Mouse (Mus musculus): ENCODE data around the gene Carmil1.
A peak's percentile ranks its signal among the peaks of the same experiment; 100 is the strongest.

The Carmil1 gene

DNA sequence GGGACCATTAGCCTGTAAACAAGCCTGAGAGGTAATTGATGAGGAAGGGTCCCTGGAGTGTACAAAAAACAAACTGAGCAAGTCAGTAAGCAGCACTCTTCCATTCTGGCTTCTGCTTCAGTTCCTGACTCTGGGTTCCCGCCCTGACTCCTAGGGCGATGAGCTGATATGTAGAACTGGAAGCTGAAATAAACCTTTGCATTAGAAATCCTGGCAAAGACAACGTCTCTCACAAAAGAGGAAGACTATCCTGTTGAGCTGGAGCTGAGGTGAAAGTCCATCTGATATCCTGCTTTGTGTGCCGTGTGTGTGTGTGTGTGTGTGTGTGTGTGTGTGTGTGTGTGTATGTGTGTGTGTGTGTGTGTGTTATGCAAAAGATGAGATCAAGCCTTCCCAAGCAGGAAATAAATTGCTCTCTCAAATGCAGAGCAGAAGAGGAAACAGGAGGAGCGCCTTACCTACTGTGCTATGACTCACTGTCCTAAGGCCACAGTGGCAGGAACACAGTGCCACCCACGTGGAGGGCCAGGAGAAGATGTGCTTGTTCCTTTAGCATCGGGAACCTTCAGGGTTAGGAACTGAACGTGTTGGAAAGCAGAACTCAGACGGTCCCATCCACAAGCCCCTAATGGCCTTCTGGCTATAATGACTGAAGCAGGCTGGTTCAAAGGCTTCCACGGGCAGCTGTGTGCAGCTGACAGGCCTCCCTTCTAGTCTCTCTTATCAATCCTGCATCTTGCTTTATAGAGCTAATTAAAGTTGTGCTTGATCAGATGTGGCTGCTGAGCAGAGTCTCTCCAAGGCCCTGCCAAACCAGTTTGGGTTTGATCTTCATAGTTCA is 19.6 kb downstream of the Carmil1 start:
- DNase-seq (ENCODE audit: low spot score in 2 of 2), result no peak

DNA sequence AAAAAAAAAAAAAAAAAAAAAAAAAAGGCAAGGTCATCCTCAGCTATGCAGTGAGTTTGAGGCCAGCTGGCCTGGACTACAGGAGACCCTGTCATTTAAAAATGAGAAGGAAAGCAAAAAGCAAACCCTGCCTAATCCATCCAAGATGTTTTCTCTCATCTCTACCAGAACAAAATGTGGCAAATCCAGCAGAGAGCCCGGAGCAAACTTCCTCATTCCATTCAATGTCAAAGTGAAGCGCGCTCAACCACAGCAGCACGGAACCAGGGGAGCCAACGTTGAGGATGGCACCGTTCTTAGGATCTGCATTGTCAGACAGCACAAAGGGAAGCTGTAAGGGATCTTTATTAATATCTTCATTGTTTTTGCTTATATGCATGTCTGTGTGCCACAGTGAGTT is 22.8 kb downstream of the Carmil1 start:
- no peak for DNase-seq (ENCODE audit: low spot score in 2 of 2)

DNA sequence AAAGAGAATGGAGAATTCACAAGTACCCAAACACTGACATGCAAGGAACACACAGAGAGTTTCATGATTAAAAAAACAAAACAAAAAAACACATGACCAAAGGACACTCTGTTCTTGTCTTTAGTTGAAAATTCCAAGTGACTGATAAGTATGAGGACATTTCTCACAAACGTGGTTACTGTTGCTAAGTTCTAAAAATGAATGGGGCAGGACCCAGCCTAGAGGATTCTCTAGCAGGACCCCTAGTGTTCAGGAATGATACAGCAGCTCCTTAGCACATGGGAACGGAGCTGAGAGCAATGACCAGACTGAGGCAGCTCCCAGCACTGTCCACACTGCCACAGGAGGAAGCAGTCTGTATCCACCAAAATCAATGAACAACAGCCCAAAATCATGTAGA is 26.6 kb downstream of the Carmil1 start:
- DNase-seq (ENCODE audit: low spot score in 2 of 2), result peak in 1 of 2 experiments; percentile 42

DNA sequence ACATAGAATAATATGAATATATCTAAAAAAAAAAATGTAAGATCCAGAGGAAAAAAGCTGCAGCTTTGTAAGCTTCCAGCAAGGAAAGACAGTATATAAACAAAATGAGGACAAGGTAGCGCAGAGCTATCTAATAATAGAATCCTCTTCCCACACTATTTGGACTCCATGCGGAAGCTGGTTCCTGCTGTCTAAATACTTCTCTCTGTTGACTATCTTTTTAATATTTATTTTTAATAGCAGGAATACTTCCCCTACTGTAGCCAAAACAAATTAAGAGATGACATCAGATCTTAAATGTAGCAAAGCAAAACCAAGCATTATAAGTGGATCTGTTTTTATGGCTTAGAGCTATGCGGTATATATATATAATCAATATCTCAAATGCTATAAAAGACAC is 27.0 kb downstream of the Carmil1 start:
- no peak for DNase-seq (ENCODE audit: low spot score in 2 of 2)

DNA sequence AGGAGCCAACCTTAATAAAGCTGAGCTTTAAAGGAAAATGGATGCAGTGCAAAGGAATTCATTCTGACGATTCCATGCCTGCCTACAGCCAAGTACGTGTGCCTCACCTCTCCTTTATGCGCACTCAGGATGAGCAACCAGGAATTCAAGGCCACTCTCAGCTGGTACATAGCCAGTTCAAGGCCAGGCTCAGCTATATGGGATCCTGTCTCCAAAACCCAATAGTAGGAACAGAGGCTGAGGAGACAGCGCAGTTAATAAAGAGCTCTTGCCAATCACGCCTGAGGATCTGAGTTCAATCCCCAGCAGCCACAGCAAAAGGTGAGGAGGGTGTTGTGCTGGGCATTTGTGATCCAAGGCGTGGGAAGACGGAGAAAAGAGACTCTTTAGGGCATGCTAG is 29.4 kb downstream of the Carmil1 start:
- no peak for DNase-seq (ENCODE audit: low spot score in 2 of 2)

DNA sequence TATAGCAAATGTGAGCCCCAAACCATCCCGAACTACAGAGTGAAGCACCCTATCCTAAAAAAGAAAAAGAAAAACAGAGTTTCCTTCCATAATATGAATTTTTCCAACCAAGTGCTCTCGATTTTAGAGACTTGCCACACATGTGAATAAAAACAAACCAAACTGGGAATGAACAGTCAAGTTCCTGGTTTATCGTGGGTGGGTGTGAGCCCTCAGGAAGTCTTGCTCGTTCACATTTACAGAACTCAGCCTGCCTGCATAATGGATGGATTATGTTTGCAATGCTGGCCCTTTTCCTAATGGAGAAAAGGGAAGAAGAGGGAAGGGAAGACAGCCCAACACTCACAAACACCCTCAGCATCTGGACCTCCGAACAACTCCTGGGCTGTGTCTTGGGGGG is 32.7 kb downstream of the Carmil1 start:
- no peak for DNase-seq (ENCODE audit: low spot score in 2 of 2)

DNA sequence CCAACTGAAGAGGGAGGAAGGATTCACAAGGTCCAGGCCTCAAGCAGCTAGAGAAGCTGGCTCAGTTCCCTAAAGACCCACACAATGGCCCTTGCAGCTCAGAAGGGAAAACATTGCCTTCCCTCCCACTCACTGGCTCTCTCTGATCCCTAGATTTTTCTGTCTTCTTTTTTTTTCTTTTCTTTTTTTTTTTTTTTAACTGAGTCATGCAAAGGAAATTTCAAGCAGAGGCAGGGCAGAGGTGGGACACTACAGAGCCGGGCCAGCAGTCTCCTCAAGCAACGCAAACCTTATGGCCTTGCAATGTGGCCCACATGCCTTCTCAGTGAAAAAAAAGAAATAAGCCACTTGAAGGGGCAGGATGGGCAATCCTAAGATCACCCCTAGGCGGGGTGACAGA is 33.2 kb downstream of the Carmil1 start:
- DNase-seq (ENCODE audit: low spot score in 2 of 2), result no peak

DNA sequence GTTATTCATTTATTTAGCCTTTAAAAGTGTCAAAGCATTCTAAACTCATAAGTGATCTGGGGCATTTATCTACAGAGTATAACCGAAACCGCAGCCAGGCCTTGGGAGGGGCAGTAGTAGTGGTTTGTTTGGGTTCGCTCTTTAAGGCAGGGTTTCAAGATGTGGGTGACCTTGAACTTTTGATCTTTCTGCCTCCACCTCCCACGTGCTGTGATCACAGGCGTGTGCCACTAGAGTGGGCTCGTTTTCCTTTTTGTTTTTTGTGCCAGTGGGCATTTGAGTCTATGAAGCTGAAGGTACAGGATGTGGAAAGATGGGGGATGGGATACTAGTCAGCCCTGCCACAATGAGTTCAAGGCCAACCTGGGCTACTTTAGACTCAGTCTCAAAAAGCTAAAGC is 34.3 kb downstream of the Carmil1 start:
- DNase-seq (ENCODE audit: low spot score in 2 of 2), result no peak

DNA sequence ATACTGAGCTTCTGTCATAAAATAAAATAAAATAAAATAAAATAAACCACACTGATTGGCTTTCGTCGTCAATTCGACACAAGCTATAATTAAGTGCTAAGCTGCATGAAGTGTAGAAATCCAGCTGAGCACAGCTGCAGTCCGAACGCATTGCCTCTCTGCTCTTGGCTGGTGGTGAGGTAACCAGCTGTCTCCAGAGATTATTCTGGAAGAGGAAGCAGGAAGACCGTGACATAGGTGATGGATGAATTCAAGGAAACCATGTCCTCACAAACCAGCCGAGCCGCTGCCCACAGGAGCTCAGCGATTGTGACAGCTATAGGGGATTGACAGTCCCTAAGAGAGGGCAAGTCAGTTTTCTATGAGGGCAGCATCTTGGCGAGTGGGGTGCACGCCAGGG is 36.0 kb downstream of the Carmil1 start:
- no peak for DNase-seq (ENCODE audit: low spot score in 2 of 2)

DNA sequence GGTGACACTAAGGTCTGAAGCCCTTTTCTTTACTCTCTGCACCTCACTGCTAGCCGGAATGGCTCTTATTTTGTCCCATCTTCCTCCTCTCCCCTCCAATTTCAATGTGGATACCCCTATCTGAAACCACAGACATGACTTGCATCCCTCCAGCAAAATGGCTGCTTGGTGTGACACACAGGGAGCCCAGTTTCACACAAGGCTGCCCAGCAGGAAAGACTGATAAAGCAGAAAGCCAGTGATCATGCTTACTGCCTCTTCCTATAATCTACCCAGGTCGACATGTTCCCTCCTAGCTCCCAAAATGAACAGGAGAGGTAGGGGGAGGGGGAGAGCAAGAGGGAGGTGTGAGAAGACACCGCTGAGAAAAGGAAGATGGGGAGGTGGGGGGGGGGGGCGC is 36.6 kb downstream of the Carmil1 start:
- DNase-seq (ENCODE audit: low spot score in 2 of 2), result no peak

DNA sequence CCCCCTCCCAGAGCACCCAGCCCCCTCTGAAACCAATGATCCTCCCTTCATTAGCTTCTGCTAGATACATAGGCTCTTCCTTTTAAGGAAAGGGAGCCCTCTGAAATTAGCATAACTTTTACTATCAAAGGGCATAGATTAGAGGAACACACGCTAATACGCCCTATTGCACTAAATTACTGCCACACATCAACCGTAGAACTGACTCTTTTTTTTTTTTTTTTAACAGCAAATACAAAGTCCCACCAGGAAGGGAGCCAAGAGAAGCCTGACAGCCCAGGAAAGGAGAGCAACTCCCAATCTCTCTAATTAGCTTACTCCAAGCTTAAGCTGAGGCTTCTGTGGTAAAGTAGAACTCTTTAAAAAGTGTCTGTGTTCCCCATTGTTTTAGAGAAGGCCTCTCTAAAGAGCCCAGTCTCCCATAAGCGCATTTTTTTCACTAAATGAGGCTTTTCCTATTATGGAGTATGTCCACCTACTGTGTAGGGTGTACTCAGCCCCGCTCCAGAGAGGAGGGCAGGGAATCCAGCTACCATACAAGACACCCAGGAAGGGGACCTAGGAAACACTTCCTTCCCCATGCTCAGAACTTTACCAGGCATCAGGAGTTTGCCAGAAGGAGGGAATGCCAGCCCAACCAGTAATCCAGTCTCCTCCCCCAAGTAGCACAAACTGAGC is 38.0 kb downstream of the Carmil1 start:
- no peak for DNase-seq (ENCODE audit: low spot score in 2 of 2)

DNA sequence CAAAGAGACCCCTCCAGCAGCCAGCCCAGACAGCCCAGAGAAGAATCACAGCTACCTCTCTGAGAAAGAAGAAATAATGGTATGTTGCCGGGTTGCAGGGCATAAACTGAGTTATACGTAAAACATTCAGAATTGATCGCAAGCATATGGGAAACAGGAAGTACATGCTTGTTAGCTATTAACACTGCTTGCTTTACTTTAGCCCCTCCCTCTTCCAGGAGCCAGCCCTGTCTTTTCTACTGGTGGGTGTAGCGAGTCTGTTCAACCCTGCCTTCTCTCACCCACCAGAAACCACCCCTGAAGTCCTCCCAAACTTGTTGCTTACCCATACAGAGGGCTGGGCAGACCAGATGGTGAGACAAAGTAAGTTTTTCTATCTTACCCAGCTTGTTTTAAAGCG is 39.4 kb downstream of the Carmil1 start:
- no peak for DNase-seq (ENCODE audit: low spot score in 2 of 2)

DNA sequence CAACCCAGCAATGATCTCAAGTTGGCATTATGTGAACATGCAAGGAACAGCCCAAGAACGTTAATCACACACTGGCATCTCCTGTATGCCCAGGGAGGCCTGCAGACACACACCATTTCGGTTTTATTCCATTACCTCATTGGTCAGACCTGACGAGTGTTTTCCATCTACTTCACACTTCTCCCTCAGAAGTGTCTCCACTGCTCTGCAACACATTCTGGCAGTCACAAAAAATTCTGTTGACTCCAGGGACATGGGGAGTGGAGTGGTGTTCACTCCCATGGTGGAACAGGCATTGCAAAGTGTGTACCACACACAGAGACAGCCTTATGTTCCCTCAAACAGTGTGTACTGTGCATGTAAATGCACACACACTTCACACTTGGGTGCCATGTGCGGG is 40.2 kb downstream of the Carmil1 start:
- DNase-seq (ENCODE audit: low spot score in 2 of 2), result no peak

DNA sequence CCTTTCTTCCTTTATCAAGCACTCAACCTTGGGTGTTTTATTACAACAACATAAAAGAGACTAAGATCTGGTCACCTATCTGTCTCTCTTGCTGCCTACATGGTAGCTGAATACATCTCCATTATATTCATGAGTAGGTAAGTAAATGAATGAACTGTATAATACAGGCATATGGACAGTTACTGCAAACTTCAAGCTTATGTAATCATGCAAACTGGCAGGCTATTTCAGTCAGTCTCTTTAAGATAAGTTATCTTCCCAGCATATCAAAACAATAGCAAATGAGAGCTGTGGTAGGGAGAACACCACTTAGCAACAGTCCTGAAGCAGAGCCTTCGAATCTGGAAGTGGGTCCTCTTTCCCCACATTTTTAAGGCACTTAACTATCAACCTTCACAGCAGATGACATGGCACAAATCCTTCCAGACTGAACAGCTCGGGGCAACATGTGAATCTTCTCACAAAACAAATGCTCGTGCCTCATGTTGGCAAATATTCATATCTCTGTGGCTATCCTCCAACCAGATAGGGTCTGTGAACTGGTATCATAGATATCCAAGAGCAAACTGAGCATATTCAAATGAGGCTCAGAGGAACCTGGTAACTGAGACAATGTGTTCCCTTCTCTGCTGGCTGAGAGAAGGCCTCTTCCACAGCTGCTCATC is 42.0 kb downstream of the Carmil1 start:
- no peak for DNase-seq (ENCODE audit: low spot score in 2 of 2)

DNA sequence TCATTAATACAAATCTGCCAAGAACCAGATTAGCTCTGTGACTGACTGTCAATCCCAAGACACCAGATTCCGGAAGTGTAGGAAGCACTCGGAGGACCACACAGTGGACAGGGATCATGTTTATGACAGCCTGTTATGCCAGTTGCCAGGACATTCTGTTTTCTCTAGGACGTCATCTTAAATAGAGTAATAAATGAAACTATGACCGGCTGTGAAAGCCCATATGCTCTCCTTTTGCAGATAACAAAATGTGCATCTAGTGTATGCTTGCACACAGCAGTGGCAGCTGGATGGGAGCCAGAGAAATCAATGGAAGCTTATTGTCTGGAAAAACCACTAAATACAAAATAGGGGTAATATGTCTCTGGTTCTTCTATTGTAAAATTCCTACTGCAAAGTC is 43.9 kb downstream of the Carmil1 start:
- DNase-seq (ENCODE audit: low spot score in 2 of 2), result no peak

DNA sequence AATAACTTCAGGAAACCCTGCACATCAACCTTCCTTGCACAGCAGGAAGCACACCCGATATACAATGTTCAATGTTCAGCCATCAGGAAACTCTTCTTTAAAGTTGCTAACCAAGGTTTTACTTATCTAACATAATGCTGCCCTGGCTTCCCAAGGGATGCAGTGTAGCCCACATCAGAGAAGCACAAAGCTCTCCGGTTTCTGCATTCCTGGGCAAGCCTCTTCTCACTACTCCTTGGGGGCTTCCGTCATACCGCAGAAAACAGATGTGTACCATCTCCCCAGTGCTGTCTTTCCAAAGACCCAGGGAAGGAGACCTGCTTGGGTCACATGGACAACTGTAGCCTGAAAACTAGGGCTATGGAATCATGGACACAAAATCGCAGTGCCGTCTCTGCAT is 47.8 kb downstream of the Carmil1 start:
- no peak for DNase-seq (ENCODE audit: low spot score in 2 of 2)

DNA sequence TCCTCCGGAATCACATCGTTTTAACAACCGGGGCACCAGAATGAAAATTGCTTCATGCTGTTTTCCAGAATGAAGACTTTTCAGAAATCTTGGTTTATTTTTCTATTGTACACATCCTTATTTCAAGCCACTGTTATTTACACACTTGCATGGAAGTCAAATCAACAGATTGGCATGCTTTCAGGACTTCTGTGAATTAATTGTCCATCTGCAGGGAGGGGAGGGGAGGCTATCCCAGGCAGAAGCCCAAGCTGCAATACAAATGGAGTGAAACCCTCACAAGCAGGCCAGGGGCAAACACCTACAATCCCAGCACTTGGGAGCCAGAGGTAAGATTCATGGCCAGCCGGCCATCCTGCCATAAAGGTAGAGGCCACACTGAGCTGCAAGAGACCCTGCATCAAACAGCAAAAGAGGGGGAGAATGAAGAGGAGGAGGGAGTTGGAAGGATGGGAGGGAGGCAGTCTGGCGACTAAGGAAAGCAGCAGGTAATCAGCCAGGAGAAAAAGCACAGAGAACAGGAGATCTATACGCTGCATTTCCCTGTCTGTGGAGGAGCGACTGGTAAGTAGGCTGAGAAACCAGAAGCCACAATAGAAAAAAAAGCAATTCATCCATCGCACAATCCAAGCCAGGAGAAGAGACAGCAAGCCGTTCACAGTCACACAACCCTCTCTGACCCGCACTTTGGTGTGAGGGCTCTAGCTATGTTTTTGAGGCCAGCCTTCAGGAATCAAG is 48.7 kb downstream of the Carmil1 start:
- DNase-seq (ENCODE audit: low spot score in 2 of 2), result no peak

DNA sequence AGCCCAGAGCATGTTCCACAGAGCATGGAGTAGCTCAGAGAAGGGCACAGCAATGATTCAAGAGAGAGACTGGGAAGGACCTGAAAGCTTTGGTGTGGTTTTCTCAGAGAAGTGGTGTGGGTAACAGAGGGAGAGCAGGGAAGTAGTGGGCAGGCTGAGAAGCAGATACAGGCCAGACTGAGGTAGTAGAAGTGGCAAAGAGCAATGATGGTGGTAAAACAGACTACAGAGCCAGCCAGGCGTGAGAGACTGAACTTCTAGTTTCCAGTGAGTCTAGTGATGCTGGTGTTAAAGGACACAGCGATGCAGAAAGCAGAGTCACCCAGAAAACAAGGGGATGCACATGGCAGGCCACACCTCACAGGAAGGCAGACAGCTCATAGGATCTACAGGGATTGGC is 49.4 kb downstream of the Carmil1 start:
- peak in 1 of 2 experiments; percentile 30 for DNase-seq (ENCODE audit: low spot score in 2 of 2)

DNA sequence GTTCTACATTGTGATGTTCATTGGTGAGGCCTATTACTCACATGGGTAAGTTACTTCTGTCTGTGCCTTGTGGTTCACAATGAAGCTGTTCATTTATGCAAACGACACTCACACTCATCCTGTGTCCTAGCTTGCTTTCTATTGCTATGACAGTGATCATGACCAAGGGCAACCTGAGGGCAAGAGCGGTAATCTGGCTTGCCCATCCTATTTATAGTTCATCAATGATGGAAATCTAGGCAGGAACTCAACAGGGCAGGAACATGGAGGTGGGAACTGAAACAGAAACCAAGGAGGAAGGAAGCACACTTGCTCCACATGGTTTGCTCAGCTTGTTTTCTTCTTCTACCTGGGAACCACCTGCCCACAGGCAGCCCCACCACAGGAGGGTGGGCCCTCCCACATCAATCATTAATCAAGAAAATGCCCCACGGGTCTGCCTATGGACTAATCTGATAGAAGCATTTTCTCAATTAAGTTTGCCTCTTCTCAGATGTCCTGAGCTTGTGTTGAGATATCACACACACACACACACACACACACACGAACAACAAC is 50.0 kb downstream of the Carmil1 start:
- peak in 1 of 2 experiments; percentile 28 for DNase-seq (ENCODE audit: low spot score in 2 of 2)

DNA sequence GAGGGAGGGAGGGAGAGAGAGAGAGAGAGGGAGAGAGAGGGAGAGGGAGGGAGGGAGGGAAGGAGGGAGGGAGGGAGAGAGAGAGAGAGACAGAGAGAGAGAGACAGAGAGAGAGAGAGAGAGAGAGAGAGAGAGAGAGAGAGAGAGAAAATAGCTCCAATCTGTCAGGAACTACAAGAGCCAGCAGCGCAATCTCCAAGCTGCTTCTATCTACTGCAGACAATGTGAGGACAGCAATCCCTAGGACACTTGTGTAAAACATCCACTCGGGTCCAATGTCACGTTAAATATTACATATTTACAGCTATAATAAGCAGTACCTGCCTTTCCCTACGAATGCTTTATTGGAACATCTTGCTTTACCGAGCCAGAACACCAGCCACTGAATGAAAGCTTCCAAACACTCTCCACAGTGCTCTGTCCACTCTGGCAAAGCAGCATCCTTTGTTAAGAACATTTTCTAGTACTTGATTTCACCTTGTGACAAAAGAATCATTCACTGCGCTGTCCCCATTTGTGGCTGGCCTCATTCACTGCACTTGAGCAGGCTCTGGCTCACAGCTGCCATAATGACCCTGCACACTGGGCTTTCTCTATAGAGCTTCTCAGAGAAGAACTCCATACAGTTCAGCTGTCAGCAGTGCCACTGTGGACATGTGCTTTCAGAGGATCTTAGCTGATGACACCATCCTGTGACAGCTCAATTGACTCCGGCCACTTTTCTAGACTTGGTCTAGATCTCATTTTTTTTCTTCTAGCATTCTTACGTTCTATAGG is 57.0 kb downstream of the Carmil1 start:
- DNase-seq (ENCODE audit: low spot score in 2 of 2), result no peak

DNA sequence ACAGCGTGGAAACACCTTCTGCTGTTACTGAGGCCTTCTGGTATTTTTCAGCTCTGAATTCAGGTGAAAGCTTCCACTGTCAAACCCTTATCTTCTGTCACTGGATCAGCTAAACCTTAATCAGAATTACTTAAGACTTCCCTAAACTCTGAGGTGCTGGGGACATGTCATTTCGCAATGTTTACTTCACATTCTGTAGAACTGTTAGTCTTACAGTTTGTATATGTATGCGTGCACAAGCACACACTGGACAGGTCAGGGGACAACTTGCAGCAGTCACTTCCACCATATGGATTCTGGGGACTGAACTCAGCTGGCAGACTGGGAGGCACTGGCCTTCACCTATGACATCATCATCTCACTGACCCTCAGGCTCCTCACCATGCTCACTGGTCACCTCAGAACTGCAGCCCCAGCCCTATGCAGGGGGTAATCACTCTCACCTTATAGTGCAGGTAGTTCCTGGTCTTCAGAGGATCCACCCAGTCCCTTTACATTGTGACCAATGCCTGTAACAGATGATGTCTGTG is 60.1 kb downstream of the Carmil1 start:
- no peak for DNase-seq (ENCODE audit: low spot score in 2 of 2)
